Mouse (Mus musculus) heart, embryonic 14.5 days (tissue): Measurements from ENCODE around the gene Fosl2. TPM values are rescaled to one million over a fixed set of nuclear protein-coding genes. Genes with fewer than 3 reads are reported as not detected.
A peak's percentile ranks its signal among the peaks of the same experiment; 100 is the strongest.

Experiments used
- ATAC-seq: fragments of 200-750 bp; cut with Nextera tagmentation; 2 replicates; pipeline ENCODE4 v1.8.0; 2017; ENCODE audit warnings: low read depth, moderate TSS enrichment; ENCODE audit not compliant: insufficient number of reproducible peaks, insufficient read depth, low FRiP score
- H3K27ac ChIP-seq, 2 experiments: fragments of 200-500 bp in 1 of 2; fragments of 300-500 bp in 1 of 2; sonication (generic) in 1 of 2; replicated peaks in 1 of 2; 2 replicates each; pipeline ENCODE4 v1.5.1; 2012 to 2014; ENCODE audit warnings: low read depth in 2 of 2, low read length in 2 of 2, control low read depth in 1 of 2, mild to moderate bottlenecking in 1 of 2, mixed read lengths in 1 of 2; ENCODE audit not compliant: control insufficient read depth in 1 of 2, insufficient read depth in 1 of 2
- H3K27me3 ChIP-seq: fragments of 300-500 bp; sonication (generic); 2 replicates; pipeline ENCODE4 v1.6.1; 2014; ENCODE audit warnings: mild to moderate bottlenecking, low read length, control low read depth; ENCODE audit not compliant: control insufficient read depth, insufficient read depth
- H3K36me3 ChIP-seq: fragments of 300-500 bp; sonication (generic); 2 replicates; pipeline ENCODE4 v1.6.1; 2014; ENCODE audit warnings: mild to moderate bottlenecking, control low read depth, low read length, mixed read lengths; ENCODE audit not compliant: control insufficient read depth, insufficient read depth
- H3K4me1 ChIP-seq, 2 experiments: fragments of 200-500 bp in 1 of 2; fragments of 300-500 bp in 1 of 2; sonication (generic) in 1 of 2; 2 replicates each; pipeline ENCODE4 v1.6.1; 2012 to 2014; ENCODE audit warnings: low read length in 2 of 2, control low read depth in 1 of 2, mixed read lengths in 1 of 2; ENCODE audit not compliant: control insufficient read depth in 2 of 2, insufficient read depth in 2 of 2
- H3K4me2 ChIP-seq: fragments of 300-500 bp; sonication (generic); 2 replicates; pipeline ENCODE4 v1.6.1; 2014; ENCODE audit warnings: mild to moderate bottlenecking, low read length
- H3K4me3 ChIP-seq, 2 experiments: fragments of 200-500 bp in 1 of 2; fragments of 300-500 bp in 1 of 2; sonication (generic) in 1 of 2; 2 replicates each; pipeline ENCODE4 v1.5.1; 2012 to 2014; ENCODE audit warnings: low read length in 2 of 2, mild to moderate bottlenecking in 2 of 2, control low read depth in 1 of 2, low read depth in 1 of 2, moderate library complexity in 1 of 2; ENCODE audit not compliant: control insufficient read depth in 1 of 2, insufficient read depth in 1 of 2
- H3K9ac ChIP-seq: fragments of 300-500 bp; sonication (generic); 2 replicates; pipeline ENCODE4 v1.6.1; 2014; ENCODE audit warnings: mild to moderate bottlenecking, low read length
- H3K9me3 ChIP-seq: fragments of 300-500 bp; sonication (generic); 2 replicates; pipeline ENCODE4 v1.6.1; 2016; ENCODE audit warnings: low read length, control low read depth; ENCODE audit not compliant: control insufficient read depth
- WGBS: fragments of 180-500 bp; shearing (Covaris S2); extraction: QIAGEN DNeasy Blood & Tissue Kit; methylation state at CpG from one replicate; pipeline ENCODE4 v1.1.7; 2014; 5-methylcytosine and 5-hydroxymethylcytosine counted together
- polyA plus RNA-seq: library from polyadenylated mRNA; unstranded; fragments of >200 nt; fragmentation: Nextera tagmentation; extraction: Ambion mirVana; gene quantifications from 2 replicates; pipeline ENCODE4 v1.2.1, GENCODE M21; 2014

Fosl2 gene
- polyA plus RNA-seq: 2.6 and 3.1 TPM in 2 replicates

DNA sequence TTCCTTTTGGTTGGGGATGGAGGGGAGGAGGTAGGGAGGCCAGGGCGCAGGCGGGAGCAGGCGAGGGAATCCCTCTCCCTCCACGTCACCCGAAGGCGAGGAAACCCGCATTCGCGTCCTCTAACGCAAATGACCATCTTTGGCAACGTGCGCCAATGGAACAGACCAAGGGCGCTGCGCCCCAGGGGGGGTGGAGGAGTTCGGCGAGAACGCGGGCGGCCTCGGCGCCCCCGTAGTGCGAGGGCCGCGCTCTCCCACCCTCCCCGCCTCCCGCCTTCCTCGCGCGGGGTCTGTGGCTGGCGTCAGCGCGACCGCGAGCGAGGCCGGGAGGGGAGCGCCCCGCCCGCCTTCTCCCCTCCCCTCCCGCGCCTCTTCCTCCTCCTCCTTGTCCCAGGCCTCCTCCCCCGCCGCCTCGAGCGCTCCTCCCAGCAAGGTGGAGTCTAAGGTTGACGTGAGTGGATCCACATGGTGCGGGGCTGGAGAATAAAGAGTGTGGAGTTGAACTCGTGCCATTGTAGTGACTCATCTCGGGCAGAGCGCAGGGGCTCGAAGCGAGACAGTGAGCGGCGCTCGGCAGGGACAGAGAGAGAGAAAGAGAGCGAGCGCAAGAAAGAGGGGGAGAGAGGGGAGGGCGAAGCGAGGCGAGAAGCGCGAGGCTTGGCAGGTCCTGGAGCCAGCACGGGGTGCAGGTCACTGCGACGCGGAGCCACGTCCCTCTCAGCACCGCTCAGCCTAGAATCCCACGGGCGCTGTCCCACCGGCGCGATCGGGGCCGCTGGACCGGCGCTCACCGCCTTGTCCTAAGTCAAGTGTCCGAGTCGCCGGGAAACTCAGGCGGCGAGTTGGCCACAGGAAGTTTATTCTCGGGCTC is at the start of gene Fosl2:
TSS of gene Fosl2 (plus strand) at position 466 of the 871 bp plus-strand sequence.
- peaks cover 6 to 33% of the 10 kb centered on the region in 2 experiments; a peak in 3 of 4 replicates for H3K4me1 ChIP-seq
- peak within 1 kb of the TSS; percentile 95 for H3K9ac ChIP-seq
- peak within 1 kb of the TSS; percentile 91 for H3K4me2 ChIP-seq
- under 1% methylated on average over 71 of the region's 85 CpGs for WGBS
- no peaks in the 10 kb centered on the region for H3K27me3 ChIP-seq
- peak within 1 kb of the TSS; percentile 99 to 100 for H3K27ac ChIP-seq
- H3K9me3 ChIP-seq: no peaks in the 10 kb centered on the region
- peak; percentile 89 for ATAC-seq
- peak within 1 kb of the TSS; percentile 78 to 96 for H3K4me3 ChIP-seq
- H3K36me3 ChIP-seq: no peaks in the 10 kb centered on the region

DNA sequence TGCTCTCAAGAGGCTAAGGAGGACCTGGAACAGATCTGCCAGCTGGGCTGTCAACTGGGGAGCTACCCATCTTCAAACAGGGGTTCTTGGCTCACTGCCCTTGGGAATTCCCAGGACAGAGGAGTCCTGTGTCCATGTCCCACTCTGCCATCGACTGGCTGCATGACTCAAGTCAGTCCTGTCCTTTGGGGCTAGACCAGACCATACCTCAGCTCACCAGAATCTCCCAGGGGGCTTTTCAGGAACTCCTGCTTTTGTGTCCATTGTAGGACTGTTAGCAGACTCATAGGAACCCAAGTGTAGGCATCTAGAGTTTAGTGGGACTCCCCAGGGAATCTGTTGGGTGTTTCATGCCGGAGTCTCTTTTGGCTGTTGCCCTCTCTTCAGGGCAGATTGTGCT is 49.6 kb upstream of the Fosl2 start:
- H3K36me3 ChIP-seq: 0 out of 2 replicates have a peak, but pooled peaks cover 4% of the 10 kb centered on the region
- 81% methylated on average over 2 of the region's 2 CpGs for WGBS
- ATAC-seq: no peak

GRCm38 (mm10) chr5:32086526-32087090 is 49.0 kb upstream of the Fosl2 start:
- Histone ChIP-seq H3K4me3 (no peak overlapping the region), H3K27me3 (no peaks in the 10 kb centered on the region), H3K9ac (no peak overlapping the region), H3K4me1 (peaks cover 3 to 8% of the 10 kb centered on the region in 2 experiments; a peak in 2 of 4 replicates), H3K4me2 (no peak overlapping the region), H3K36me3 (0 out of 2 replicates have a peak, but pooled peaks cover 4% of the 10 kb centered on the region), H3K9me3 (no peaks in the 10 kb centered on the region), H3K27ac (no peak overlapping the region)
- WGBS: 87% methylated on average over 6 of the region's 6 CpGs
- ATAC-seq: no peak

More for the DNA sequence above, 49.6 kb upstream of the Fosl2 start:
- Histone ChIP-seq H3K9me3 (no peaks in the 10 kb centered on the region), H3K9ac (no peak overlapping the region), H3K27ac (no peak overlapping the region), H3K4me1 (peaks cover 9 to 13% of the 10 kb centered on the region in 2 experiments), H3K4me2 (no peak overlapping the region), H3K27me3 (no peaks in the 10 kb centered on the region), H3K4me3 (no peak overlapping the region)

DNA sequence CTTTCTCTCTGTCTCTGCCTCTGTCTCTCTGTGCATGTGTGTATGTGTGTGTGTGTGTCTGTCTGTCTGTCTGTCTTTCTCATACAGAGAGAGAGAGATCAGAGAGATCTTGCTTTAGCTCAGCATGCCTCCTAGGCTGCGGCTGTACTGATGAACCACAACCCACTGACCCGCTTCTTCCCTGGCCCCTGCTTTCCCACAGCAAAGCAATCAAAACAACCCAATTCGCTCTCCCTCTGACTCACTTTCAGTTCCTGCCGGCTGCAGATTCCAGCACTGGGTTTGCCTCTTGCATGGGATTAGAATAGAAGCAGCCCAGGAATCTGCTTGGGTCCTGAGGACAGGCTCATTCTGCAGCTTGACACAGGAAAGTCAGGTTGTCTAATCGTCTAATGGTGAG is 46.1 kb upstream of the Fosl2 start:
- no peak for ATAC-seq

DNA sequence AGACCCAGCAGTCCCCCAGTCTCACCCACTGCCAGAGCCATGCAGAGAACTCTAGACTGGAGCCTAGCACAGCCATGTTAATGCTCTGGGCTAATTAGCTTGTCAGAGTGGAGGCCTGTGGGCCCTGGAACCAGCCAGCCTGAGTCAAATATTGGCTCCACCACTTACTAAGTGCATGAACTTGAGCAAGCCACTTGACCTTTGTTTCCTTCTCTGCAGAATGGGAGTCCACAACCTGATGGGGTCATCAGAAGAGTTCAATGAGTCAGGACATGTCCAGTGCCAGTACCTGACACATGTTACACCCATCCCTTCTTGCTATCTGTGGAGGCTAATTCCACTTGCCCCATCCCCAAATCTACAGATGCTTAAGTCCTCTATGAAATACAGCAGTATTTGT is 43.3 kb upstream of the Fosl2 start:
- no peaks in the 10 kb centered on the region for H3K36me3 ChIP-seq
- no peaks in the 10 kb centered on the region for H3K27me3 ChIP-seq
- H3K27ac ChIP-seq: no peak overlapping the region
- H3K4me1 ChIP-seq: peaks cover 3 to 9% of the 10 kb centered on the region in 2 experiments; a peak in 2 of 4 replicates
- no peak overlapping the region for H3K4me3 ChIP-seq
- H3K4me2 ChIP-seq: no peak overlapping the region
- no peaks in the 10 kb centered on the region for H3K9me3 ChIP-seq
- no peak for ATAC-seq
- H3K9ac ChIP-seq: no peak overlapping the region

More for the DNA sequence above, 46.1 kb upstream of the Fosl2 start:
- Histone ChIP-seq H3K36me3 (0 out of 2 replicates have a peak, but pooled peaks cover 4% of the 10 kb centered on the region), H3K9me3 (no peaks in the 10 kb centered on the region), H3K27ac (no peak overlapping the region), H3K4me1 (peaks cover 3 to 9% of the 10 kb centered on the region in 2 experiments; a peak in 2 of 4 replicates), H3K9ac (no peak overlapping the region), H3K4me3 (no peak overlapping the region), H3K27me3 (no peaks in the 10 kb centered on the region), H3K4me2 (0 out of 2 replicates have a peak overlapping the region, but pooled peaks have one; percentile 4)
- 21% methylated on average over 5 of the region's 5 CpGs for WGBS

- Histone ChIP-seq H3K4me1 (peaks cover 10 to 12% of the 10 kb centered on the region in 2 experiments), H3K9me3 (no peaks in the 10 kb centered on the region), H3K4me2 (no peak overlapping the region), H3K36me3 (no peaks in the 10 kb centered on the region), H3K27ac (no peak overlapping the region), H3K4me3 (no peak overlapping the region), H3K27me3 (no peaks in the 10 kb centered on the region), H3K9ac (no peak overlapping the region)
- ATAC-seq: no peak
- WGBS: 59% methylated on average over 3 of the region's 3 CpGs
Observed at GRCm38 (mm10) chr5:32098691-32099090, 36.9 kb upstream of the Fosl2 start.

DNA sequence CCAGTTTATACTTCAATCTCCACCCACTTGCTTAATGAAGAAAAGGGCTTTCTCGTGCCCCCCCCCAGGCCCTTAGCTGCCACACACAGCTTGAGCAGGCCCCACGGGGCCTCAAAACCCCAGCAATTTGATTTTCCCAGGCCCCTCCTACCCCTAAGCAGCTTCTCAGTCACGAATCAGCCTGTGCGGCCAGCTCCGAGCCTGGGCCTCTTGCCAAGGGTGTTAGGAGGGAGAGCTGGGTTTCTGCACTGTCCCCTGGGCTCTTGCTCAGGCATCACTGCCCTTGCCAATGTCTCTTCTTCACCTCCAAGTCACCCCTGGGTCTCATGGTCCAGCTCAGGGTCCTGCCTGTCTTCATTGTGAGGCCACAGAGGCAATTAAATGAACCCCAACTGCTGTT is 33.1 kb upstream of the Fosl2 start:
- Histone ChIP-seq H3K4me1 (peaks cover 10 to 12% of the 10 kb centered on the region in 2 experiments), H3K9ac (0 out of 2 replicates have a peak overlapping the region, but pooled peaks have one; percentile 34), H3K9me3 (no peaks in the 10 kb centered on the region), H3K27ac (0 out of 4 replicates have a peak overlapping the region, but pooled peaks of 1 of the 2 experiments have one; percentile 6), H3K27me3 (no peaks in the 10 kb centered on the region), H3K4me2 (peak overlapping the region; percentile 8; the same call in 1 of the 2 replicates), H3K36me3 (no peaks in the 10 kb centered on the region), H3K4me3 (no peak overlapping the region)
- 0 out of 2 replicates have a peak, but pooled peaks have one; percentile 40 for ATAC-seq
- WGBS: 12% methylated on average over 5 of the region's 5 CpGs
